Mouse (Mus musculus): ENCODE data around the gene Ryr3. TPM values are rescaled to one million over a fixed set of nuclear protein-coding genes. Genes with fewer than 3 reads are reported as not detected.
"Not testable (repeated sequence)": the region's sequence is repeated elsewhere in the genome, so short reads cannot be mapped to it uniquely, and the experiment has no call there.

Gene Ryr3
- total RNA-seq, 2 experiments from 2014 or later: 55.8 to 68.2 TPM

- peak in 1 of 2 experiments; percentile 28 for DNase-seq (ENCODE audit: low spot score in 2 of 2)
These were observed 101.5 kb downstream of the Ryr3 start for GRCm38 (mm10) chr2:113115248-113115896.

- DNase-seq (ENCODE audit: low spot score in 2 of 2): peak; percentile 40 to 75
These were observed 112.3 kb downstream of the Ryr3 start for GRCm38 (mm10) chr2:113104609-113105008.

- no peak for DNase-seq (ENCODE audit: low spot score in 2 of 2)
These were observed 121.7 kb downstream of the Ryr3 start for GRCm38 (mm10) chr2:113095184-113095583.

GRCm38 (mm10) chr2:113094088-113094487 is 122.8 kb downstream of the Ryr3 start:
- DNase-seq (ENCODE audit: low spot score in 2 of 2): no peak

GRCm38 (mm10) chr2:113092756-113093155 is 124.1 kb downstream of the Ryr3 start:
- DNase-seq (ENCODE audit: low spot score in 2 of 2): no peak

- not testable (repeated sequence) for DNase-seq (ENCODE audit: low spot score in 2 of 2)
These were observed 125.6 kb downstream of the Ryr3 start for GRCm38 (mm10) chr2:113091316-113091715.

GRCm38 (mm10) chr2:113076396-113076795 is 140.5 kb downstream of the Ryr3 start:
- no peak for DNase-seq (ENCODE audit: low spot score in 2 of 2)

GRCm38 (mm10) chr2:113059367-113059766 is 157.5 kb downstream of the Ryr3 start:
- no peak for DNase-seq (ENCODE audit: low spot score in 2 of 2)

GRCm38 (mm10) chr2:113058914-113059313 is 158.0 kb downstream of the Ryr3 start:
- DNase-seq (ENCODE audit: low spot score in 2 of 2): peak; percentile 77 to 86

GRCm38 (mm10) chr2:113058116-113058515 is 158.8 kb downstream of the Ryr3 start:
- peak in 1 of 2 experiments; percentile 21 for DNase-seq (ENCODE audit: low spot score in 2 of 2)

GRCm38 (mm10) chr2:113055591-113055990 is 161.3 kb downstream of the Ryr3 start:
- DNase-seq (ENCODE audit: low spot score in 2 of 2): no peak

GRCm38 (mm10) chr2:113049831-113050230 is 167.1 kb downstream of the Ryr3 start:
- no peak for DNase-seq (ENCODE audit: low spot score in 2 of 2)

- no peak for DNase-seq (ENCODE audit: low spot score in 2 of 2)
These were observed 180.3 kb downstream of the Ryr3 start for GRCm38 (mm10) chr2:113036550-113036949.

GRCm38 (mm10) chr2:113030689-113031088 is 186.2 kb downstream of the Ryr3 start:
- no peak for DNase-seq (ENCODE audit: low spot score in 2 of 2)

- DNase-seq (ENCODE audit: low spot score in 2 of 2): peak in 1 of 2 experiments; percentile 44
These were observed 197.0 kb downstream of the Ryr3 start for GRCm38 (mm10) chr2:113019896-113020295.

- DNase-seq (ENCODE audit: low spot score in 2 of 2): no peak
These were observed 198.6 kb downstream of the Ryr3 start for GRCm38 (mm10) chr2:113018278-113018677.

- DNase-seq (ENCODE audit: low spot score in 2 of 2): no peak
These were observed 200.7 kb downstream of the Ryr3 start for GRCm38 (mm10) chr2:113016236-113016635.

- DNase-seq (ENCODE audit: low spot score in 2 of 2): peak in 1 of 2 experiments; percentile 55
These were observed 207.7 kb downstream of the Ryr3 start for GRCm38 (mm10) chr2:113008961-113009740.

- no peak for DNase-seq (ENCODE audit: low spot score in 2 of 2)
These were observed 218.4 kb downstream of the Ryr3 start for GRCm38 (mm10) chr2:112998498-112998897.

GRCm38 (mm10) chr2:112982908-112983510 is 233.9 kb downstream of the Ryr3 start:
- no peak for DNase-seq (ENCODE audit: low spot score in 2 of 2)

- no peak for DNase-seq (ENCODE audit: low spot score in 2 of 2)
These were observed 249.9 kb downstream of the Ryr3 start for GRCm38 (mm10) chr2:112966807-112967625.

All from layer of hippocampus, adult 18-20 months (tissue).